Mouse (Mus musculus): Measurements from ENCODE around the gene 1700017N19Rik.

The 1700017N19Rik gene

DNA sequence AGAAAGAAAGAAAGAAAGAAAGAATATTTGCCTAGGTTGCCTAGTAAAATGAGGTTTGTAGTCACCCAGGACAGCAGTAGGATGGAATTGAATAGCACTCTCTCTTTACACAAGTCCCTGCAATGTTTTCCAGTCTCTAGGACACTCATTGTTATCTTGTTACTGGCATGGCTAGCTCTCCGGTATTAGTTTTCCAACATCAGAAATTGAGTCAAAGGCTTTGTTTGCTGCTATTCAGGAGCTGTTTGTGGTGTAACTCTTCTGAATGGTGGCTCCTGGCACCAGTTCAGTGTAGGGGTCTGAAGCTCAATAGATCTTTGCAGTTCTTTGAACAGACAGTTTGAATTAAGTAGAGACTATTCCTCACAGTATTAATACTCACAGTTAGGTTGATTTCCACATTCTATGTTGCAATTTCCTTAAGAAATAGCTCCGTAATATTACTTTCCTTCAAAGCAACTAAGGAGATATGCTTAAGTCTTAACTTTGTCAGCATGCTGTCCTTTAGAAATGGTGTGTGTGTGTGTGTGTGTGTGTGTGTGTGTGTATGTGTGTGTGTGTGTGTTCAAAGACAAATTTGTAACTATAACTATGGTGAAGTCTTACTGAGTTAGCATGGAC lies 71.8 kb downstream of the 1700017N19Rik start:
- no peak for DNase-seq (ENCODE audit: low spot score)
